ENCODE assay signal across 9 mouse cellular contexts in the genomic region with DNA sequence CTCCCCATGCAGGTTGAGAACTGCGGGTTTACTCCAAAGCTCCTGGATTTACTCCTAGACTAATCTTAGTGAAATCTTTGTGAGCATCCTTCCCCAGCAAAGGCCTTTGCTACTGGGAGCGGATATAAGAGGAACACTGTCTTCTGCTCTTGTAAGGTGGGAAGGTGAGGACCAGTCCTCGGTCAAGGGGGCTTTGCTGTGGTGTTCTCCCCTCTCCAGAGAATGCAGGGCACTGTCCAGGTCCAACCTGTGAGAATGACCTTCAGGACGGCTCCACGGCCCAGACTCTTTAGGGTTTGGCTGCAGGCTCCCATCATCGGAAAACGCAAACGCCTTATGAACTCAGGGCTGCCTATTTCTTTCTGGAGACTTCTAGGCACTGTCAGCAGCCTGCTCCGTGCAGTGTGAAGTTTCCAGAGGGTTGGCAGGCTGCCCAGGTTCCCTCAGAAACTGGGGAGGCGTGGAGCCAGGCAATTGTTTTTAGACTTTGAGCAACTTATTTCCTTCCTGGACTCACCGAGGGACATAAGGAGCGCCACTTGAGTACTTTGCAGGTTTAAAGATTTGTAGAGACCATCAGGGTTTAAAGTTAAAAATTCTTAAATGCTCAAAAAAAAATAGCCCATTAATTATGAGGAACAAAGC.
A peak's percentile ranks its signal among the peaks of the same experiment; 100 is the strongest.
DNase-seq lines count a peak whose midpoint lies in the region; ATAC-seq lines count a peak whose summit lies in the region.
"Had no signal": no experiment of that assay in that cellular context is flagged by ENCODE, and none has a peak within 500 bp of the region (broad histone marks: within the 10 kb centered on the region; RNA-seq: fewer than 3 reads in every experiment).

No protein-coding gene starts in this region.

- H3K27me3 ChIP-seq in intestine, embryonic 15.5 days (replicated peaks), result no peaks in the 10 kb centered on the region

- no peak overlapping the region for H3K27ac ChIP-seq in intestine, embryonic 15.5 days

- no peak overlapping the region for H3K4me2 ChIP-seq in intestine, embryonic 15.5 days (replicated peaks)

- DNase-seq in cerebellum, postnatal 14 days, result peak; percentile 26 to 47
- no peak for DNase-seq in cerebellum, adult 11-12 months
- DNase-seq in adrenal gland, adult 8-10 months, result peak; percentile 62
- DNase-seq in gastrocnemius, adult 18-20 months (ENCODE audit: low spot score), result peak; percentile 35
- DNase-seq in left cerebral cortex, adult 8-10 months (ENCODE audit: low spot score in 2 of 2), result peak; percentile 8 to 39
- DNase-seq in ovary, postnatal 36 days (ENCODE audit: low spot score), result peak; percentile 64
- DNase-seq in thymus, postnatal 25 days, result no peak

- ATAC-seq in intestine, embryonic 15.5 days, result peak; percentile 73

- H3K9me3 ChIP-seq in intestine, embryonic 15.5 days, result no peaks in the 10 kb centered on the region

- no peak overlapping the region for H3K4me3 ChIP-seq in intestine, embryonic 15.5 days (replicated peaks)
- H3K4me3 ChIP-seq: myocyte had no signal

- H3K9ac ChIP-seq in intestine, embryonic 15.5 days, result no peak overlapping the region

- H3K36me3 ChIP-seq in intestine, embryonic 15.5 days, result no peaks in the 10 kb centered on the region

- 49% methylated on average over 12 of the region's 12 CpGs for WGBS in intestine, embryonic 15.5 days

- no peaks in the 10 kb centered on the region for H3K4me1 ChIP-seq in intestine, embryonic 15.5 days (replicated peaks)

Comparison
In these comparisons a context has a peak if more than half of its experiments do, and no peak if none do; other contexts are left out.
1. DNase-seq: peak in cerebellum, postnatal 14 days (2 of 2), adrenal gland, adult 8-10 months (single experiment), gastrocnemius, adult 18-20 months (single experiment), left cerebral cortex, adult 8-10 months (2 of 2) and ovary, postnatal 36 days (single experiment); none in cerebellum, adult 11-12 months (single experiment) and thymus, postnatal 25 days (single experiment).